Mouse (Mus musculus): Measurements from ENCODE around the gene Nkx1-2. TPM values are rescaled to one million over a fixed set of nuclear protein-coding genes. Genes with fewer than 3 reads are reported as not detected.

Gene Nkx1-2
- total and polyA plus RNA-seq, 3 experiments: 0.04 TPM; not detected in 2

DNA sequence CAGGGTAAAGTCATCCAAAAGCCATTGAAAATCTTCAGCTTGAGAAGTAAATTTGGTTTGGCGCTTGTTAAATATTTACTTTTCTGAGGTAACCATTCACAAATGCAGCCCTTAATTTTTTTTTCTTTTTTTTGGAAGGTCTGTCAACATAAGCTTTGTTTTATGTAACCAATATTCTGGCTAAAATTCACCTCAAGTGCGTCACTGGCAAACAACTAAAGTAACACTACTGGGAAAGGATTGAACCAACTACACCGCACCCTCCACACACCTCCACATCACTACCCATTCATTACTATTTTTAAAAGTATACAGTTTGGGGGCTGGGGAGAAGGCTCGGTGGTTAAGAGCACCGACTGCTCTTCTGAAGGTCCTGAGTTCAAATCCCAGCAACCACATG lies 24.8 kb downstream of the Nkx1-2 start:
- dilution Hi-C loops (cut with MboI; ENCODE audit: extremely low pct_ligation_motif_present, extremely low pct_unique_long_range_greater_than_20kb, low sequenced_read_pairs): no loop called here

DNA sequence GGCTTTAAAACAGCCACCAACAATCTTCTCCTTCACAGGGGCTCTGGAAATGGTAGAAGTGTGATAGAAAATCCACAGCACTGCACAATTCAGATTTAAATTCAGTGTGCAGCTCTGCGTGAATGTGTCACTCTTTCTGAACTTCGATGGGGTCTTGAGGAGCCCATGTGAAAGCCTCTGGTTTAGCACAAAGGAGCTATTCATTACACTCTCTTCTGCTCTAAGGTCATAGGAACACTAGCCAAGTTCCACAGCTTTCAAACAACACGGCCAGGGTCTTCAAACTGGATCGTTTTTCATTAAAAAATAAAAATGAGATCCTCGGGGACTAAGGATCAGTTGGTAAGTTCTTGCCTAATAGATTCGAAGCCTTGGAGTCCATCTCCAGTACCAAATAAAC lies 26.2 kb downstream of the Nkx1-2 start:
- Histone ChIP-seq H3K27ac (ENCODE audit: insufficient read depth, low read depth) (no peak overlapping the region), H3K4me1 (ENCODE audit: control insufficient read depth in 1 of 2, insufficient read depth in 2 of 2) (peaks cover 3 to 68% of the 10 kb centered on the region in 2 experiments; a peak in 3 of 4 replicates)

More for the DNA sequence above, 24.8 kb downstream of the Nkx1-2 start:
- Histone ChIP-seq H3K9me3 (replicated peaks; ENCODE audit: low read length) (no peaks in the 10 kb centered on the region), H3K4me2 (ENCODE audit: insufficient read depth, low read depth, poor library complexity, severe bottlenecking) (no peak overlapping the region), H3K4me1 (ENCODE audit: control insufficient read depth in 1 of 2, insufficient read depth in 2 of 2) (peaks cover 3 to 53% of the 10 kb centered on the region in 2 experiments; a peak in 3 of 4 replicates), H3K27me3 (replicated peaks) (peaks cover 20% of the 10 kb centered on the region), H3K27ac (ENCODE audit: insufficient read depth, low read depth) (no peak overlapping the region), H3K9ac (ENCODE audit: insufficient read depth, low read depth) (no peak overlapping the region), H3K79me2 (replicated peaks; ENCODE audit: control insufficient read depth, extremely low read depth, insufficient read depth, poor library complexity, severe bottlenecking) (peaks cover 36% of the 10 kb centered on the region), H3K36me3 (replicated peaks in 1 of 2; ENCODE audit: control insufficient read depth in 1 of 2, insufficient read depth in 1 of 2, low read length in 1 of 2) (peaks cover 7 to 10% of the 10 kb centered on the region in 2 experiments), H3K4me3 (replicated peaks in 1 of 3; ENCODE audit: low read depth in 2 of 3, low read length in 2 of 3, poor library complexity in 1 of 3) (no peak overlapping the region)
- TF ChIP-seq POLR2AphosphoS2 (IDR thresholded peaks at IDR 0.05; ENCODE audit: low read depth, low read length) (no peak), USF1 (IDR thresholded peaks at IDR 0.05; ENCODE audit: low read depth, low read length) (no peak)
- DNase-seq (ENCODE audit: extremely low read depth): no peak
- in situ Hi-C loops (cut with MboI; ENCODE audit: low pct_ligation_motif_present, low pct_unique_long_range_greater_than_20kb, low sequenced_read_pairs): no loop called here

DNA sequence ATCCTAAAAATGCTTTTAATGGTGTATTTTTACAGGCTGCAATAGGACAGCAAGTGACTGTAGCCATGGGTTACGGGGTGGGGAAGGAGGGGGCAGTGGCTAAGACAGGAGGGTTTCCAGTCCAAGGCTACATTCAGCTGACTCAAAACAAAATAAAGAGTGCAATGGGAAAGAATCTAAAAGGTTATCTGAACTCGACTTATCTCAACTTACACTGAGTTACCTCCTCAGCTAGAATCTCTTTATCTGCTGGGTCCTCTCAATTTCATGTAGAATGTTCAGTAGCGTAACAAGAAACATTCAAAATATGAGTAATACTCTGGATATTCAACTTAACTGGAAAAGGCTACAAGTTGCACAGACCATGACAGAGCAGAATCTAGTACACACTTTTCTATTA lies 26.7 kb downstream of the Nkx1-2 start:
- Histone ChIP-seq H3K4me1 (ENCODE audit: control insufficient read depth in 1 of 2, insufficient read depth in 2 of 2) (peaks cover 3 to 68% of the 10 kb centered on the region in 2 experiments; a peak in 3 of 4 replicates), H3K36me3 (replicated peaks in 1 of 2; ENCODE audit: control insufficient read depth in 1 of 2, insufficient read depth in 1 of 2, low read length in 1 of 2) (peaks cover 21 to 27% of the 10 kb centered on the region in 2 experiments), H3K27ac (ENCODE audit: insufficient read depth, low read depth) (no peak overlapping the region), H3K9ac (ENCODE audit: insufficient read depth, low read depth) (no peak overlapping the region), H3K27me3 (replicated peaks) (peaks cover 8% of the 10 kb centered on the region), H3K4me3 (replicated peaks in 1 of 3; ENCODE audit: low read depth in 2 of 3, low read length in 2 of 3, poor library complexity in 1 of 3) (no peak overlapping the region), H3K4me2 (ENCODE audit: insufficient read depth, low read depth, poor library complexity, severe bottlenecking) (no peak overlapping the region), H3K79me2 (replicated peaks; ENCODE audit: control insufficient read depth, extremely low read depth, insufficient read depth, poor library complexity, severe bottlenecking) (peaks cover 37% of the 10 kb centered on the region), H3K9me3 (replicated peaks; ENCODE audit: low read length) (no peaks in the 10 kb centered on the region)
- no peak for DNase-seq (ENCODE audit: extremely low read depth)
- in situ Hi-C loops (cut with MboI; ENCODE audit: low pct_ligation_motif_present, low pct_unique_long_range_greater_than_20kb, low sequenced_read_pairs) (no loop called here), dilution Hi-C loops (cut with MboI; ENCODE audit: extremely low pct_ligation_motif_present, extremely low pct_unique_long_range_greater_than_20kb, low sequenced_read_pairs) (no loop called here)
- no peak for TF ChIP-seq HCFC1 (IDR thresholded peaks at IDR 0.05; ENCODE audit: low read depth, low read length)
- no peak for TF ChIP-seq MAZ (IDR thresholded peaks at IDR 0.05; ENCODE audit: low read depth, low read length)
- TF ChIP-seq E2F4 (IDR thresholded peaks at IDR 0.05; ENCODE audit: insufficient replicate concordance, low read depth, low read length): no peak

More for the DNA sequence above, 26.2 kb downstream of the Nkx1-2 start:
- no peak for DNase-seq (ENCODE audit: extremely low read depth)
- H3K4me2 ChIP-seq (ENCODE audit: insufficient read depth, low read depth, poor library complexity, severe bottlenecking): no peak overlapping the region
- H3K4me3 ChIP-seq (replicated peaks in 1 of 3; ENCODE audit: low read depth in 2 of 3, low read length in 2 of 3, poor library complexity in 1 of 3): no peak overlapping the region
- H3K79me2 ChIP-seq (replicated peaks; ENCODE audit: control insufficient read depth, extremely low read depth, insufficient read depth, poor library complexity, severe bottlenecking): peaks cover 37% of the 10 kb centered on the region
- H3K36me3 ChIP-seq (replicated peaks in 1 of 2; ENCODE audit: control insufficient read depth in 1 of 2, insufficient read depth in 1 of 2, low read length in 1 of 2): peaks cover 17 to 22% of the 10 kb centered on the region in 2 experiments
- no peak overlapping the region for H3K9ac ChIP-seq (ENCODE audit: insufficient read depth, low read depth)
- dilution Hi-C loops (cut with MboI; ENCODE audit: extremely low pct_ligation_motif_present, extremely low pct_unique_long_range_greater_than_20kb, low sequenced_read_pairs) (no loop called here), in situ Hi-C loops (cut with MboI; ENCODE audit: low pct_ligation_motif_present, low pct_unique_long_range_greater_than_20kb, low sequenced_read_pairs) (no loop called here)
- H3K27me3 ChIP-seq (replicated peaks): peaks cover 13% of the 10 kb centered on the region
- TF ChIP-seq HCFC1 (IDR thresholded peaks at IDR 0.05; ENCODE audit: low read depth, low read length) (no peak), KAT2A (IDR thresholded peaks at IDR 0.05; ENCODE audit: insufficient replicate concordance, low read length) (no peak), ZC3H11A (IDR thresholded peaks at IDR 0.05; ENCODE audit: low read depth, low read length) (no peak), CHD2 (IDR thresholded peaks at IDR 0.05; ENCODE audit: low read length) (no peak), POLR2AphosphoS2 (IDR thresholded peaks at IDR 0.05; ENCODE audit: low read depth, low read length) (no peak), CHD1 (IDR thresholded peaks at IDR 0.05; ENCODE audit: low read depth, low read length) (no peak), USF1 (IDR thresholded peaks at IDR 0.05; ENCODE audit: low read depth, low read length) (no peak), SIN3A (IDR thresholded peaks at IDR 0.05; ENCODE audit: low read length) (no peak), ETS1 (conservative IDR thresholded peaks at IDR 0.05; ENCODE audit: low read depth, low read length) (no peak), POLR2A (IDR thresholded peaks at IDR 0.05; ENCODE audit: low read depth, low read length) (no peak), JUN (IDR thresholded peaks at IDR 0.05; ENCODE audit: insufficient read depth, low read depth, low read length) (no peak)
- no peaks in the 10 kb centered on the region for H3K9me3 ChIP-seq (replicated peaks; ENCODE audit: low read length)
